Mouse (Mus musculus) ovary, postnatal 10 days (tissue): Measurements from ENCODE around the gene Zfp790.
"Not testable (repeated sequence)": the region's sequence is repeated elsewhere in the genome, so short reads cannot be mapped to it uniquely, and the experiment has no call there.

ENCODE experiments used
- DNase-seq: peaks from one replicate; pipeline ENCODE4 v3.0.0; 2022; ENCODE audit warnings: low spot score

Gene Zfp790

GRCm38 (mm10) chr7:29842105-29842504 is 26.2 kb downstream of the Zfp790 start:
- no peak for DNase-seq

GRCm38 (mm10) chr7:29844616-29845015 is 28.7 kb downstream of the Zfp790 start:
- DNase-seq: no peak

GRCm38 (mm10) chr7:29852831-29853218 is 36.9 kb downstream of the Zfp790 start:
- no peak for DNase-seq

GRCm38 (mm10) chr7:29853219-29853842 is 37.4 kb downstream of the Zfp790 start, which contains the start of gene Zfp940:
Gene Zfp940 (minus strand): TSS chr7:29853669.
- peak; percentile 39 for DNase-seq

GRCm38 (mm10) chr7:29859532-29860517 is 43.9 kb downstream of the Zfp790 start, which contains the start of gene Zfp420:
Gene Zfp420 (plus strand): TSS chr7:29859979.
- peak; percentile 48 for DNase-seq

GRCm38 (mm10) chr7:29861660-29862059 is 45.7 kb downstream of the Zfp790 start:
- no peak for DNase-seq

- DNase-seq: no peak
Measured at GRCm38 (mm10) chr7:29874256-29874655, 58.3 kb downstream of the Zfp790 start.

GRCm38 (mm10) chr7:29877561-29877960 is 61.6 kb downstream of the Zfp790 start:
- not testable (repeated sequence) for DNase-seq

- DNase-seq: no peak
Measured at GRCm38 (mm10) chr7:29880056-29880455, 64.1 kb downstream of the Zfp790 start.
